7 mouse cellular contexts compared by ENCODE assay signal in the genomic region with DNA sequence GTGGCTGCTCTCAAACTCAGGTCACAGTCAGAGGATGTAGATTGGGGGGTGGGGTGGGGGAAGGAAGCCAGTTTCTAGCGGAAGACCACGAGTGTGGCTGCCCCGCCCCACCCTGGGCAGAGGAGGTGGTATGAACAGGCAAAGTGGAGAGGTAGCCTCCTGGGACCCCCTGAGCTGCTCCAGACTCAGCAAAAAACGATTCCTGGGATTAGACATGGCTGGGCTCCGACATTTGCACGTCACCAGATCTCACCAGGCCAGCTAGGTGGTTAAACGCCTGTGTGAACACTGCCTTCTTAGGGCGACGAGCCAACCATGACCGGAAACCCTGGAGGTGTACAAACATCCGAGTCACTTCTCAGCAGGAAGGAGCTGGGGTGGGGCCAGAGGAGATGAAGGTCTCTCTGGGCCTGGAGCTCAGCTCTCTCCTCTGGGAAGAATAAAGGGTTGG. TPM values are rescaled to one million over a fixed set of nuclear protein-coding genes. Genes with fewer than 3 reads are reported as not detected.
A peak's percentile ranks its signal among the peaks of the same experiment; 100 is the strongest.
DNase-seq lines count a peak whose midpoint lies in the region; ATAC-seq and TF ChIP-seq lines count a peak whose summit lies in the region.

No protein-coding gene starts in this region.

- no peak overlapping the region for H3K9ac ChIP-seq in lung, postnatal 0 days (replicated peaks; ENCODE audit: low read depth)

- TF ChIP-seq POLR2A in kidney, adult 2 months (IDR thresholded peaks at IDR 0.05; ENCODE audit: low read depth, low read length), result no peak

- no peak for TF ChIP-seq CTCF in kidney, adult 2 months (conservative IDR thresholded peaks at IDR 0.05; ENCODE audit: insufficient read depth, insufficient read length, low read depth, low read length)
- TF ChIP-seq CTCF in lung, postnatal 0 days (IDR thresholded peaks at IDR 0.05), result no peak

- H3K36me3 ChIP-seq in kidney, adult 2 months (ENCODE audit: control insufficient read depth, insufficient read depth, low read length), result no peaks in the 10 kb centered on the region
- no peaks in the 10 kb centered on the region for H3K36me3 ChIP-seq in lung, postnatal 0 days (ENCODE audit: insufficient read depth, low read length)

- peak; percentile 73 for DNase-seq in 3T3-L1 (ENCODE audit: low read depth, low spot score)
- peak; percentile 91 for DNase-seq in kidney, adult 2 months
- DNase-seq in lung, postnatal 0 days (ENCODE audit: low spot score), result peak; percentile 81
- DNase-seq in thymus, postnatal 10 days (ENCODE audit: low spot score in 2 of 2), result peak; percentile 65 to 72
- DNase-seq in layer of hippocampus, adult 11-12 months (ENCODE audit: low spot score), result no peak

- peak overlapping the region; percentile 83 for H3K27ac ChIP-seq in kidney, adult 2 months (ENCODE audit: insufficient read depth, low read depth, low read length)
- peak overlapping the region; percentile 87 for H3K27ac ChIP-seq in lung, postnatal 0 days (ENCODE audit: low read length)

- no peak overlapping the region for H3K4me3 ChIP-seq in kidney, adult 2 months (ENCODE audit: insufficient read depth, low read depth, low read length)
- H3K4me3 ChIP-seq in lung, postnatal 0 days (ENCODE audit: low read depth, low read length), result no peak overlapping the region

- peak; percentile 62 for TF ChIP-seq EP300 in lung, postnatal 0 days (IDR thresholded peaks at IDR 0.05)

- no peaks in the 10 kb centered on the region for H3K9me3 ChIP-seq in lung, postnatal 0 days (ENCODE audit: low read length)

- WGBS in kidney, adult 2 months, result 32% methylated on average over 11 of the region's 11 CpGs
- WGBS in lung, postnatal 0 days, result 35% methylated on average over 11 of the region's 11 CpGs

- H3K4me2 ChIP-seq in lung, postnatal 0 days (replicated peaks; ENCODE audit: low read depth, low read length), result no peak overlapping the region

- peak; percentile 58 for ATAC-seq in CD4-positive, CD25-positive, alpha-beta regulatory T cell, adult 4 months
- peak; percentile 64 for ATAC-seq in granulocyte monocyte progenitor cell, adult 5-6 weeks (replicated peaks; ENCODE audit: poor library complexity, severe bottlenecking)
- peak; percentile 86 for ATAC-seq in lung, postnatal 0 days

- no peaks in the 10 kb centered on the region for H3K27me3 ChIP-seq in kidney, adult 2 months (replicated peaks; ENCODE audit: control insufficient read depth, insufficient read depth, low read length)
- H3K27me3 ChIP-seq in lung, postnatal 0 days (replicated peaks; ENCODE audit: insufficient read depth, low read length), result no peaks in the 10 kb centered on the region

- no peaks in the 10 kb centered on the region for H3K4me1 ChIP-seq in kidney, adult 2 months (ENCODE audit: control insufficient read depth, insufficient read depth, low read length)
- H3K4me1 ChIP-seq in lung, postnatal 0 days (ENCODE audit: insufficient read depth, low read depth, low read length), result peaks cover 5% of the 10 kb centered on the region; the same call in 1 of the 2 replicates

RNA-seq across cellular contexts. Expression of a gene that starts 23.7 kb away (rescaled TPM):
- 10 to 100 TPM; 24.7 to 29.7 TPM for polyA plus RNA-seq in CD4-positive, CD25-positive, alpha-beta regulatory T cell, adult 4 months (2017; shearing (Covaris generic))
- total RNA-seq in granulocyte monocyte progenitor cell, adult 5-6 weeks (2014; fragmentation: Nextera tagmentation), result 2.8 and 3.1 TPM in 2 replicates
- 3.6 and 4.3 TPM in 2 replicates for total RNA-seq in granulocyte monocyte progenitor cell, adult 5-6 weeks (2017)
- polyA plus RNA-seq in kidney, adult 2 months (2012; rRNA removed), result 7.2 and 7.6 TPM in 2 replicates
- polyA plus RNA-seq in lung, postnatal 0 days (2015; fragmentation: Nextera tagmentation; extraction: Ambion mirVana), result 23.7 and 32.4 TPM in 2 replicates

RNA-seq across cellular contexts. Expression of a gene that starts 24.3 kb away (rescaled TPM):
- 10 to 100 TPM; 20.2 to 22.3 TPM for polyA plus RNA-seq in CD4-positive, CD25-positive, alpha-beta regulatory T cell, adult 4 months (2017; shearing (Covaris generic))
- total RNA-seq in granulocyte monocyte progenitor cell, adult 5-6 weeks (2014; fragmentation: Nextera tagmentation), result 12.9 and 22.4 TPM in 2 replicates
- total RNA-seq in granulocyte monocyte progenitor cell, adult 5-6 weeks (2017), result 10.7 and 12.5 TPM in 2 replicates
- 28.7 and 31.6 TPM in 2 replicates for polyA plus RNA-seq in kidney, adult 2 months (2012; rRNA removed)
- 5.8 and 9.4 TPM in 2 replicates for polyA plus RNA-seq in lung, postnatal 0 days (2015; fragmentation: Nextera tagmentation; extraction: Ambion mirVana)

RNA-seq across cellular contexts. Expression of a gene that starts 41.5 kb away (rescaled TPM):
- polyA plus RNA-seq in CD4-positive, CD25-positive, alpha-beta regulatory T cell, adult 4 months (2017; shearing (Covaris generic)), result 1 to 10 TPM; 6.3 to 8.3 TPM
- total RNA-seq in granulocyte monocyte progenitor cell, adult 5-6 weeks (2014; fragmentation: Nextera tagmentation), result 11.5 and 16.2 TPM in 2 replicates
- 21.3 and 27.2 TPM in 2 replicates for total RNA-seq in granulocyte monocyte progenitor cell, adult 5-6 weeks (2017)
- 26.7 and 31.4 TPM in 2 replicates for polyA plus RNA-seq in kidney, adult 2 months (2012; rRNA removed)
- polyA plus RNA-seq in lung, postnatal 0 days (2015; fragmentation: Nextera tagmentation; extraction: Ambion mirVana), result 15.8 and 17.6 TPM in 2 replicates

RNA-seq across cellular contexts. Expression of a gene that starts 46.8 kb away (rescaled TPM):
- 10 to 100 TPM; 14.3 to 16.3 TPM for polyA plus RNA-seq in CD4-positive, CD25-positive, alpha-beta regulatory T cell, adult 4 months (2017; shearing (Covaris generic))
- 8.7 and 11.5 TPM in 2 replicates for total RNA-seq in granulocyte monocyte progenitor cell, adult 5-6 weeks (2014; fragmentation: Nextera tagmentation)
- total RNA-seq in granulocyte monocyte progenitor cell, adult 5-6 weeks (2017), result 6.6 and 8.1 TPM in 2 replicates
- 15.8 and 16.2 TPM in 2 replicates for polyA plus RNA-seq in kidney, adult 2 months (2012; rRNA removed)
- polyA plus RNA-seq in lung, postnatal 0 days (2015; fragmentation: Nextera tagmentation; extraction: Ambion mirVana), result 17.3 and 17.8 TPM in 2 replicates

RNA-seq across cellular contexts. Expression of a gene that starts 51.1 kb away (rescaled TPM):
- polyA plus RNA-seq in CD4-positive, CD25-positive, alpha-beta regulatory T cell, adult 4 months (2017; shearing (Covaris generic)), result 1 to 10 TPM in 1 of 2 experiments, under 1 TPM in 1; 0.51 to 1.4 TPM
- 4.2 and 17.8 TPM in 2 replicates for total RNA-seq in granulocyte monocyte progenitor cell, adult 5-6 weeks (2014; fragmentation: Nextera tagmentation)
- total RNA-seq in granulocyte monocyte progenitor cell, adult 5-6 weeks (2017), result 18.3 and 23.7 TPM in 2 replicates
- polyA plus RNA-seq in kidney, adult 2 months (2012; rRNA removed), result 3.8 and 4.6 TPM in 2 replicates
- polyA plus RNA-seq in lung, postnatal 0 days (2015; fragmentation: Nextera tagmentation; extraction: Ambion mirVana), result 6.7 and 7.1 TPM in 2 replicates
